Mouse (Mus musculus): ENCODE measurements around the gene Sla2. TPM values are rescaled to one million over a fixed set of nuclear protein-coding genes. Genes with fewer than 3 reads are reported as not detected.
"Not testable (repeated sequence)": the region's sequence is repeated elsewhere in the genome, so short reads cannot be mapped to it uniquely, and the experiment has no call there.

Sla2 gene
- polyA plus RNA-seq, 1 experiment: not detected

GRCm38 (mm10) chr2:156916419-156917125 is 29.6 kb upstream of the Sla2 start:
- Histone ChIP-seq H3K4me3 (ENCODE audit: insufficient read depth, low read depth, low read length) (no peak overlapping the region), H3K27ac (replicated peaks; ENCODE audit: low read depth, low read length) (no peak overlapping the region)

DNA sequence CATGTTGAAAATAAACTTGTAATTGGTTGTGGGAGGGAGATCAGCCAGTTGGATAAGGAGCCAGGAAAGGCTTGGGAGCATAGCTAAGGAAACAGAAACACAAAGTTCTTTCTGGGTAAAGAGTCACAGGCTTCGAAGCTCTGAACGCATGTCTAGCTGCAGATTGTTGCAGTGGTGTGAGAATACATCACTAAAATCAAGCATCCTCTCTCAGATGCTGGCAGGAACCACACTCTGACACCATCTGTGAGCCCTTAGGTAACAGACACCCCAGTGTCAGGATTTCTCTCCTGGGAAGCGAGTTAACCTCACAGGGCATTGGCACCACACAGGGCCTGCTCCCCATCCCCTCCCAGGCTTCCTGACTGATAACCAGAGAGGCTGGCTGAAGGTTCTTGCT is 28.6 kb upstream of the Sla2 start:
- no peak overlapping the region for H3K4me3 ChIP-seq (ENCODE audit: insufficient read depth, low read depth, low read length)
- H3K27ac ChIP-seq (replicated peaks; ENCODE audit: low read depth, low read length): no peak overlapping the region
- H3K4me1 ChIP-seq (ENCODE audit: control insufficient read depth, insufficient read depth, insufficient read length, low read length): no peaks in the 10 kb centered on the region

More at GRCm38 (mm10) chr2:156916419-156917125, 29.6 kb upstream of the Sla2 start:
- H3K4me1 ChIP-seq (ENCODE audit: control insufficient read depth, insufficient read depth, insufficient read length, low read length): no peaks in the 10 kb centered on the region

DNA sequence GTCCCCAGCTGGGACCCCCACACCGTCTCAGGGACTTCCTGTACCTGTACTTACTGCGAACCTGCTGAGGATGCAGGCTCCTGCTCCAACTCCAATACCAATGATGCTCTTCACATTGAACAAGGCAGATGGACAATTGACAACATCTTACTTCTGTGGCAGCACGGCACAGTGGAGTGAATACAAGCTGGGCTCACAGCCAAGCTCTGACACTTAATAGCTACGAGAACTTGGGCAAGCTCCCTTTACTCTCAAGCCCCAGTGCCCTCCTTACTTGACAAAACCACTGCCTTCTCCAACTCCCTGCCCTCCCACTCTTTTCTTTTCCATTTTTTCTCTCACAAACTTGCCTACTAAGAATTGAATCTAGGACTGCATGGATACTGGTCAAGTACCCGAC is 26.2 kb upstream of the Sla2 start:
- H3K4me3 ChIP-seq (ENCODE audit: insufficient read depth, low read depth, low read length): no peak overlapping the region
- H3K4me1 ChIP-seq (ENCODE audit: control insufficient read depth, insufficient read depth, insufficient read length, low read length): no peaks in the 10 kb centered on the region
- no peak overlapping the region for H3K27ac ChIP-seq (replicated peaks; ENCODE audit: low read depth, low read length)

DNA sequence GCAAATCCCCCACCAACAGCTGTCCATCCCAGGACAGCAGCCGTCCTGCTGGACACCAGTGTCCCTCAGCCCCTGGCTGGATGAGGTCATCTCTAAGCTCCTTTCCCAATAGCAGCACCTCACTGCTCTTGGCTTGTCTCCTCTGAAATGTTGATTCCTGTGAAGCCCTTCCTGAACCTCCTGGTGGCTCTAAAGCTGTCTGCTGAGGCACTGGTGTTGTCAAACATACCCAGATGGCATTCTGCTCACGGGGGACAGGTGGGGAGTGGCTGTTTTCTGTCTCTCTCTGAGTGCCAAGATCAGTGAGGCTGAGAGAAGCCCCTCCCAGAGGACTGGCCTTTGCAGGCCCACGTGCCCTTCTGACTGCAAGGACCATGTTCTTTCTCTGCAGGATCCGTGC is 18.9 kb upstream of the Sla2 start:
- not testable (repeated sequence) for H3K4me3 ChIP-seq (ENCODE audit: insufficient read depth, low read depth, low read length); H3K27ac ChIP-seq (replicated peaks; ENCODE audit: low read depth, low read length); H3K4me1 ChIP-seq (ENCODE audit: control insufficient read depth, insufficient read depth, insufficient read length, low read length)

- no peak overlapping the region for H3K4me3 ChIP-seq (ENCODE audit: insufficient read depth, low read depth, low read length)
- no peaks in the 10 kb centered on the region for H3K4me1 ChIP-seq (ENCODE audit: control insufficient read depth, insufficient read depth, insufficient read length, low read length)
- H3K27ac ChIP-seq (replicated peaks; ENCODE audit: low read depth, low read length): no peak overlapping the region
Measured at GRCm38 (mm10) chr2:156904976-156905717, 18.2 kb upstream of the Sla2 start.

DNA sequence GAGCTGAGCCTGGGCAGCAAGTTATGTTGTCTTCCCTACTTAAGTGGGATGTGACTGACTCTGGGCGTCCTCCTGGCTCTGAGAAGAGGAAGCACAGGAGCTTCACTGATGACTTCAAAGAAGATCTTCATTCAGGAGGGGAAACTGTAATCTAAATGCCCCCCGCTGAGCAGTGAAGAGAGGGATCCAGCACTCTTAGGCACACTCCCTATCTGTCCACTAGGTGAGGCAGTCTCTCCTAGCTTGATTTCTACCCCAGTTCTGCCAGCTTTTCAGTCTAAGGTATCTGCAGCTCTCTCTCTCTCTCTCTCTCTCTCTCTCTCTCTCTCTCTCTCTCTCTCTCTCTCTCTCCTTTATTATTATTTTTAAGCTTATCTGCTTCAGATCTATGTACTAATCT is 16.4 kb upstream of the Sla2 start:
- Histone ChIP-seq H3K4me3 (ENCODE audit: insufficient read depth, low read depth, low read length) (no peak overlapping the region), H3K27ac (replicated peaks; ENCODE audit: low read depth, low read length) (no peak overlapping the region), H3K4me1 (ENCODE audit: control insufficient read depth, insufficient read depth, insufficient read length, low read length) (peaks cover 3% of the 10 kb centered on the region)

DNA sequence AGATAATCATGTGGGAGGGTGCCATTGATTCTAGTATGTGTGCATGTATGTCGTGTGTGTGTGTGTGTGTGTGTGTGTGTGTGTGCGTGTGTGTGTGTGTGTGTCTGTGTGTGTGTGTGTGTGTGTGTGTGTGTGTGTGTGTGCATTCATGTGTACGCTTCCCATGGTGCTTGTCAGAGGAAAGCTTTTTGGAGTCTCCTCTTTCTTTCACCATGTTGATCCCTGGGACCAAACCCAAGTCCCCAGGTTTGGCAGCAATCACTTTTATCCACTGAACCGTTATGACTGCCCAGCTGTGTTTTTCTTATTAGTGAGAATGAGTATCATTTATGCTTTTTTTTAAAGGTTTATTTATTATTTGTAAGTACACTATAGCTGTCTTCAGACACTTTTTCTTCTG is 15.4 kb upstream of the Sla2 start:
- H3K27ac ChIP-seq (replicated peaks; ENCODE audit: low read depth, low read length); H3K4me1 ChIP-seq (ENCODE audit: control insufficient read depth, insufficient read depth, insufficient read length, low read length); H3K4me3 ChIP-seq (ENCODE audit: insufficient read depth, low read depth, low read length): not testable (repeated sequence)

DNA sequence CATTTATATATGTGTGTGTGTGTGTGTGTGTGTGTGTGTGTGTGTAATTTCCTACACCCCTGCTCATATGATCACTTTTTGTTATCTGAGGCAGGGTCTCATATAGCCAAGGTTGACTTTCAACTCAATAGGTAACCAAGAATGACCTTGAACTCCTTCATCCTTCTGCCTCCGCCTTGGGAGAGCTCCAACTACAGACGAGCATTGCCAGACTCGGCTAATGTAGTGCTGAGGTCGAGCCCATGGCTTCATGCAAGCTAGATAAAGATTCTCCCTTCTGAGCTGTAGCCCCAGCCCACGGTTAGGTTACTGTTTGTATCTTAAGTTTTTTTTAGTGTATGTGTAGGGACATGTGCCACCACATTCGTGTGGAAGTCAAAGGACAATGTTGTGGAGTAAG is 14.9 kb upstream of the Sla2 start:
- H3K4me3 ChIP-seq (ENCODE audit: insufficient read depth, low read depth, low read length): no peak overlapping the region
- H3K4me1 ChIP-seq (ENCODE audit: control insufficient read depth, insufficient read depth, insufficient read length, low read length): peaks cover 4% of the 10 kb centered on the region
- no peak overlapping the region for H3K27ac ChIP-seq (replicated peaks; ENCODE audit: low read depth, low read length)

DNA sequence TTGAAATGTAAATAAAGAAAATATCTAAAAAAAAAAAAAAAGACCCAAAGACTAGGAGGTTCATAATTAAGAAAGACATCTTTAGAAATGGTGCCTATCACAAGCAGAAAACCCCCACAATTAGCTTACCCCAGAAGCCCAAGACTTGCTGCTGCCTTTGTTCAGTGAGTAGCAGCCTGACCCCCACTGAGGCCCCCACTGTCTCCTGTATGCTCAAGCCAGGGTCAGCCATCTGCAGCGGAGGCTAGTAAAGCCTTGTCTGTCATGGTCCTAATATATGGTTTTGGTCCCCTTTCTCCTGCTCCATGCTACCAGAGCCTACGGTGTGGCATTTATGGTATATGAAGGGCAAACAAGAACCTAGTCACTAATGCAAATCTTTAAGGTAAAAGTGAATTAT is 14.4 kb upstream of the Sla2 start:
- Histone ChIP-seq H3K4me1 (ENCODE audit: control insufficient read depth, insufficient read depth, insufficient read length, low read length) (peaks cover 4% of the 10 kb centered on the region), H3K27ac (replicated peaks; ENCODE audit: low read depth, low read length) (no peak overlapping the region), H3K4me3 (ENCODE audit: insufficient read depth, low read depth, low read length) (no peak overlapping the region)

DNA sequence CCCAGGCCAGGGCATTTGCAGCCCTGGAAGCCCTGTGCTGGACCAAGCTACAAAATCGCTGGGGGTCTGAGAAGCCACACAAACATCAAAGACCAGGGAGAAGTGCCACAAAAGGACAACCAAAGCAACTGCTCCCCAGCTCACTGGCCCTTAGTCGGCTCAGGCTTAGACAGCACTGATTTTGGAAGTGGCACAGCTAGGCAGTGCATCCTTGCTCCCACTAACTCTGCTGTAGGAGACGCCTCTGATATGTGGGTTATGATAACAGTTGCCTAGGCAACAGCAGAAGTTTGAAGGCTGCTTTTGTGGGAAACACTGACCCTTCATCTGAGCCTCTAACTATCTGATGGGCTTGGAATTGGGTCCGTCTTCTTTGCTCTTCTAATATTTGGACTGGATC is 12.2 kb upstream of the Sla2 start:
- Histone ChIP-seq H3K4me3 (ENCODE audit: insufficient read depth, low read depth, low read length) (no peak overlapping the region), H3K4me1 (ENCODE audit: control insufficient read depth, insufficient read depth, insufficient read length, low read length) (peaks cover 4% of the 10 kb centered on the region), H3K27ac (replicated peaks; ENCODE audit: low read depth, low read length) (no peak overlapping the region)

DNA sequence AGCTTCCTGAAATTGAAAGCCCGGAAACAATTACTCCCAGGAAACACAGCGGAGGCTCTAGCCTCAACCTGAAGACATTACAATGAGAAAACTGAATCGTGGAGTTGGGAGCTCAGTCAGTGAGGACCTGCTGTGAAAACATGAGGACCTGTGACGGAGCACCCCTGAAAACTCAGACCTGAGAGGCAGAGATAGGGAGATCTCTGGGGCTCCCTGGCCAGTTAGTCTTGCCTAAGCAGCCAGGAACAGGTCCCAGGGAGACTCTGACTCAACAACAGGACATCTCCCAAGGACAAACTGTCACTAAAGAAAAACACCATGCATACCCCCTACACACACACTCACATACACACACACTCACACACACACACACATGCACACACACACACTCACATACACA is 11.4 kb upstream of the Sla2 start:
- Histone ChIP-seq H3K4me1 (ENCODE audit: control insufficient read depth, insufficient read depth, insufficient read length, low read length) (peaks cover 4% of the 10 kb centered on the region), H3K4me3 (ENCODE audit: insufficient read depth, low read depth, low read length) (no peak overlapping the region), H3K27ac (replicated peaks; ENCODE audit: low read depth, low read length) (no peak overlapping the region)

- Histone ChIP-seq H3K4me3 (ENCODE audit: insufficient read depth, low read depth, low read length) (no peak overlapping the region), H3K27ac (replicated peaks; ENCODE audit: low read depth, low read length) (no peak overlapping the region), H3K4me1 (ENCODE audit: control insufficient read depth, insufficient read depth, insufficient read length, low read length) (peaks cover 7% of the 10 kb centered on the region)
Measured at GRCm38 (mm10) chr2:156897034-156897433, 10.0 kb upstream of the Sla2 start.

DNA sequence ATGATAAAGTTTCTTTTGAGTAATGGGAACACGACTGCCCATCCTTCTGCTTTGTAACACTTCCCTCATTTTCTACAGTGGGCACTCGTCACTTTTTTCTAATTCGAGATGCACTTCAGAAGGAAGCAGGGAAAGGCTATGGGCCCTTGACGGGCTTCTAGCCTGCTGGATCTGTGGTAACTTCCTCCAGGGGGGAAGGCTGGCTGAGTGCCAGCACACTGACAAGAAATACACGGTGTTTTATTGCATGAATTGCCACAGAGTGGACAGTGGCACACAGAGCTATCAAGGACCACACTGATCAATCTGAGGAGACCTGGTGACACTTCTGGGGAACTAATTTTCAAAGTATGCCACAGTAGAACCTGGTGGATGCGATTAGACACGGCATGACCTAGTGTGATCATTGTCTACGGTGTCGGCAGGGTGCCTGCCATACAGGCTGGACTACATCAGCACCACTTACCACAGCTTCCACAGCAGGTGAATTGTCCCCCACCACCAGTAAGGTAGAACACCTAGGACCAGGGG is 9.5 kb upstream of the Sla2 start:
- Histone ChIP-seq H3K27ac (replicated peaks; ENCODE audit: low read depth, low read length) (no peak overlapping the region), H3K4me3 (ENCODE audit: insufficient read depth, low read depth, low read length) (no peak overlapping the region), H3K4me1 (ENCODE audit: control insufficient read depth, insufficient read depth, insufficient read length, low read length) (peaks cover 7% of the 10 kb centered on the region)

DNA sequence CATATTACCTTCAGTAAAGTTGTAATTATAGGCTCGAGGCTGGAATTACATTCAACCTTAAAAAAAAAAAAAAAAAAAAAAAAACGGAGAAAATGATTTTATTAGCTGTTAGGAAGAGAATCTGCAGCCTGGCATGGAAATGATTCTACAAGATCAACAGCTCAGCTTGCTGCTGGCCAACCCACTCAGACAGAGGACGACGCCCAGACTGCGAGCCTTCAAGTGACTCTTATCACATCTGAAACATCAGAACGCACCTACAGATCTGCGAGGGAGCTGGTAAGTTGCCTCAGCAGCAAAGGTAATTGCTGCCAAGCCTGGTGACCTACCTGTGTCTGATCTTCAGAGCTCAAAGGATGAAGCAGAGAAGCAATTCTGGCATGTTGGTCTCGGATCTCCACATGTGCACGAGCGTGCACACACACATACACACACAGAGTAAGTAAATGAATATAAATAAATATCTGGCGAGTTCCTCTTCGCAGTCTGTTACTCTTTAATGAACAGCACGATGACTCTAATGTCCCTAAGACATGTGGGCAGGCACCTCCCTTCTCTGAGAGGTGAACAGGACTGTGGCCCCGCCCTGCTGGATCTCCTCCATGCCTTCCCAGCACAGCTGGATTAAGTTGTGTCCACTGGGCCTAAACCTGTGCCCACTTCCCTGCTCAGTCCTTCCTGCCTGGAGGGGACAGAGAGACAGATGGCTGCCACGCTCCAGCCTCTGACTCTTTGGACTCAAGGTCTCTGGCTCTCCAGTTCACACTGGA is 7.7 kb upstream of the Sla2 start:
- no peak overlapping the region for H3K27ac ChIP-seq (replicated peaks; ENCODE audit: low read depth, low read length)
- peaks cover 7% of the 10 kb centered on the region for H3K4me1 ChIP-seq (ENCODE audit: control insufficient read depth, insufficient read depth, insufficient read length, low read length)
- no peak overlapping the region for H3K4me3 ChIP-seq (ENCODE audit: insufficient read depth, low read depth, low read length)

DNA sequence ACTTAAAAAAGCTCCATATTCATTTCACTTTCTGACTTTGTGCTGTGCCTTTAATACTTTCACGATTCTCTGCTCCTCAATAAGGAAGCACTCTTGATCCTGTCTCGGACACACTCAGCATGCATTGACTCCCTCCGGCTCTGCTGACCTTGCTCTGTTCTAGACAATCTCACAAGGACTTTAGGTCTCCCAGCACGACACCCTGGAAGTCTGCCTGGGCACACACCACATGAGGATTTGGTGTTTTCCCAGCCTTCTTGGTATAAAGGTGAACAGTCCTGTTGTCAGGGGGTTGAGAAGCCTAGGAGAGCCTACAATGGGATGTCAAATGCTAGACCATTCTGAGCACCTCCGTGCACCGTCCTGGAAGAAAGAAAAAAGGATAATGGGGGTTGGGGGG is 5.8 kb upstream of the Sla2 start:
- H3K4me3 ChIP-seq (ENCODE audit: insufficient read depth, low read depth, low read length): no peak overlapping the region
- H3K27ac ChIP-seq (replicated peaks; ENCODE audit: low read depth, low read length): no peak overlapping the region
- 0 out of 2 replicates have a peak, but pooled peaks cover 3% of the 10 kb centered on the region for H3K4me1 ChIP-seq (ENCODE audit: control insufficient read depth, insufficient read depth, insufficient read length, low read length)
